Mouse (Mus musculus): ENCODE measurements around the gene Sppl2b. TPM values are rescaled to one million over a fixed set of nuclear protein-coding genes. Genes with fewer than 3 reads are reported as not detected.

The Sppl2b gene
- polyA plus RNA-seq, 1 experiment from 2014 or later: 61.0 TPM

GRCm38 (mm10) chr10:80841685-80842084 is 13.4 kb upstream of the Sppl2b start:
- ATAC-seq (replicated peaks): no peak
- WGBS: 63% methylated on average over 2 of the region's 2 CpGs

GRCm38 (mm10) chr10:80842334-80842733 is 12.7 kb upstream of the Sppl2b start:
- no peak for ATAC-seq (replicated peaks)
- 80% methylated on average over 15 of the region's 15 CpGs for WGBS
- Histone ChIP-seq H3K4me2 (replicated peaks) (no peak overlapping the region), H3K36me3 (no peaks in the 10 kb centered on the region), H3K4me1 (peaks cover 16% of the 10 kb centered on the region), H3K9ac (replicated peaks) (no peak overlapping the region), H3K4me3 (no peak overlapping the region), H3K27ac (replicated peaks) (no peak overlapping the region), H3K9me3 (no peaks in the 10 kb centered on the region), H3K27me3 (peaks cover 26% of the 10 kb centered on the region)

More at GRCm38 (mm10) chr10:80841685-80842084, 13.4 kb upstream of the Sppl2b start:
- no peaks in the 10 kb centered on the region for H3K9me3 ChIP-seq
- H3K27me3 ChIP-seq: peaks cover 26% of the 10 kb centered on the region
- no peak overlapping the region for H3K9ac ChIP-seq (replicated peaks)
- no peak overlapping the region for H3K4me3 ChIP-seq
- H3K4me1 ChIP-seq: peaks cover 16% of the 10 kb centered on the region
- no peak overlapping the region for H3K27ac ChIP-seq (replicated peaks)
- H3K4me2 ChIP-seq (replicated peaks): no peak overlapping the region
- H3K36me3 ChIP-seq: no peaks in the 10 kb centered on the region

GRCm38 (mm10) chr10:80843087-80843930 is 11.8 kb upstream of the Sppl2b start:
- Histone ChIP-seq H3K36me3 (no peaks in the 10 kb centered on the region), H3K4me3 (peak overlapping the region; percentile 54), H3K9ac (replicated peaks) (peak overlapping the region; percentile 55), H3K27ac (replicated peaks) (no peak overlapping the region), H3K4me2 (replicated peaks) (peak overlapping the region; percentile 82), H3K9me3 (no peaks in the 10 kb centered on the region), H3K27me3 (peaks cover 26% of the 10 kb centered on the region), H3K4me1 (peaks cover 16% of the 10 kb centered on the region)
- ATAC-seq (replicated peaks): peak; percentile 44
- WGBS: 7% methylated on average over 31 of the region's 32 CpGs

GRCm38 (mm10) chr10:80843931-80844547 is 11.0 kb upstream of the Sppl2b start, which contains the start of gene Lingo3:
Gene Lingo3, minus strand, starts transcription at chr10:80844039.
- peak within 1 kb of the TSS; percentile 55 for H3K9ac ChIP-seq (replicated peaks)
- H3K27ac ChIP-seq (replicated peaks): no peak within 1 kb of the TSS
- peak within 1 kb of the TSS; percentile 82 for H3K4me2 ChIP-seq (replicated peaks)
- 4% methylated on average over 51 of the region's 51 CpGs for WGBS
- H3K4me1 ChIP-seq: peaks cover 16% of the 10 kb centered on the region
- H3K9me3 ChIP-seq: no peaks in the 10 kb centered on the region
- peaks cover 26% of the 10 kb centered on the region for H3K27me3 ChIP-seq
- peak within 1 kb of the TSS; percentile 54 for H3K4me3 ChIP-seq
- no peaks in the 10 kb centered on the region for H3K36me3 ChIP-seq
- peak; percentile 49 for ATAC-seq (replicated peaks)

- H3K36me3 ChIP-seq: peaks cover 3% of the 10 kb centered on the region; the same call in 1 of the 2 replicates
Measured at GRCm38 (mm10) chr10:80845055-80845693, 9.9 kb upstream of the Sppl2b start.

GRCm38 (mm10) chr10:80845732-80846131 is 9.3 kb upstream of the Sppl2b start:
- 71% methylated on average over 12 of the region's 12 CpGs for WGBS
- Histone ChIP-seq H3K9ac (replicated peaks) (no peak overlapping the region), H3K27me3 (peaks cover 26% of the 10 kb centered on the region), H3K4me2 (replicated peaks) (no peak overlapping the region), H3K4me1 (peaks cover 16% of the 10 kb centered on the region), H3K4me3 (no peak overlapping the region), H3K27ac (replicated peaks) (no peak overlapping the region), H3K9me3 (no peaks in the 10 kb centered on the region), H3K36me3 (peaks cover 7% of the 10 kb centered on the region; the same call in 1 of the 2 replicates)
- ATAC-seq (replicated peaks): no peak

More at GRCm38 (mm10) chr10:80845055-80845693, 9.9 kb upstream of the Sppl2b start:
- H3K9me3 ChIP-seq: no peaks in the 10 kb centered on the region
- no peak for ATAC-seq (replicated peaks)
- no peak overlapping the region for H3K4me3 ChIP-seq
- H3K4me2 ChIP-seq (replicated peaks): no peak overlapping the region
- peaks cover 16% of the 10 kb centered on the region for H3K4me1 ChIP-seq
- H3K27ac ChIP-seq (replicated peaks): no peak overlapping the region
- WGBS: 65% methylated on average over 8 of the region's 8 CpGs
- H3K27me3 ChIP-seq: peaks cover 26% of the 10 kb centered on the region
- no peak overlapping the region for H3K9ac ChIP-seq (replicated peaks)

- no peak overlapping the region for H3K9ac ChIP-seq (replicated peaks)
- ATAC-seq (replicated peaks): no peak
- H3K27me3 ChIP-seq: peaks cover 13% of the 10 kb centered on the region; the same call in 1 of the 2 replicates
- peaks cover 33% of the 10 kb centered on the region for H3K36me3 ChIP-seq
- H3K4me3 ChIP-seq: no peak overlapping the region
- peaks cover 11% of the 10 kb centered on the region for H3K4me1 ChIP-seq
- H3K4me2 ChIP-seq (replicated peaks): no peak overlapping the region
- 10% methylated on average over 10 of the region's 10 CpGs for WGBS
- H3K9me3 ChIP-seq: no peaks in the 10 kb centered on the region
- no peak overlapping the region for H3K27ac ChIP-seq (replicated peaks)
Measured at GRCm38 (mm10) chr10:80848571-80848970, 6.5 kb upstream of the Sppl2b start.

- Histone ChIP-seq H3K4me1 (peaks cover 36% of the 10 kb centered on the region), H3K36me3 (peaks cover 26% of the 10 kb centered on the region), H3K4me3 (peak overlapping the region; percentile 72), H3K27ac (replicated peaks) (no peak overlapping the region), H3K27me3 (no peaks in the 10 kb centered on the region), H3K9ac (replicated peaks) (peak overlapping the region; percentile 73), H3K9me3 (no peaks in the 10 kb centered on the region), H3K4me2 (replicated peaks) (peak overlapping the region; percentile 96)
- WGBS: 19% methylated on average over 11 of the region's 11 CpGs
- ATAC-seq (replicated peaks): no peak
Measured at GRCm38 (mm10) chr10:80855749-80856073, 636 bp downstream of the Sppl2b start.

GRCm38 (mm10) chr10:80856267-80856666 is 1.2 kb downstream of the Sppl2b start:
- Histone ChIP-seq H3K9ac (replicated peaks) (no peak overlapping the region; the same call in 1 of the 2 replicates), H3K4me3 (peak overlapping the region; percentile 72), H3K27ac (replicated peaks) (no peak overlapping the region), H3K4me2 (replicated peaks) (peak overlapping the region; percentile 96), H3K27me3 (no peaks in the 10 kb centered on the region), H3K36me3 (peaks cover 20% of the 10 kb centered on the region), H3K9me3 (no peaks in the 10 kb centered on the region), H3K4me1 (peaks cover 36% of the 10 kb centered on the region)
- no peak for ATAC-seq (replicated peaks)
- 74% methylated on average over 3 of the region's 3 CpGs for WGBS

GRCm38 (mm10) chr10:80856908-80857307 is 1.8 kb downstream of the Sppl2b start:
- 84% methylated on average over 5 of the region's 5 CpGs for WGBS
- Histone ChIP-seq H3K36me3 (peaks cover 16% of the 10 kb centered on the region), H3K27ac (replicated peaks) (no peak overlapping the region), H3K4me1 (peaks cover 36% of the 10 kb centered on the region), H3K27me3 (no peaks in the 10 kb centered on the region), H3K9me3 (no peaks in the 10 kb centered on the region), H3K4me3 (0 out of 2 replicates have a peak overlapping the region, but pooled peaks have one; percentile 72), H3K9ac (replicated peaks) (no peak overlapping the region), H3K4me2 (replicated peaks) (no peak overlapping the region)
- no peak for ATAC-seq (replicated peaks)

GRCm38 (mm10) chr10:80857386-80857785 is 2.3 kb downstream of the Sppl2b start:
- Histone ChIP-seq H3K27me3 (no peaks in the 10 kb centered on the region), H3K9me3 (no peaks in the 10 kb centered on the region), H3K27ac (replicated peaks) (no peak overlapping the region), H3K4me1 (peaks cover 36% of the 10 kb centered on the region), H3K36me3 (peaks cover 12% of the 10 kb centered on the region; the same call in 1 of the 2 replicates), H3K9ac (replicated peaks) (0 out of 2 replicates have a peak overlapping the region, but pooled peaks have one; percentile 3), H3K4me2 (replicated peaks) (no peak overlapping the region), H3K4me3 (no peak overlapping the region)
- 34% methylated on average over 8 of the region's 8 CpGs for WGBS
- ATAC-seq (replicated peaks): no peak

- no peak overlapping the region for H3K4me2 ChIP-seq (replicated peaks)
- H3K9ac ChIP-seq (replicated peaks): 0 out of 2 replicates have a peak overlapping the region, but pooled peaks have one; percentile 3
- no peak overlapping the region for H3K4me3 ChIP-seq
- H3K36me3 ChIP-seq: peaks cover 10% of the 10 kb centered on the region
- peaks cover 36% of the 10 kb centered on the region for H3K4me1 ChIP-seq
- no peaks in the 10 kb centered on the region for H3K27me3 ChIP-seq
- no peaks in the 10 kb centered on the region for H3K9me3 ChIP-seq
- 70% methylated on average over 3 of the region's 3 CpGs for WGBS
- ATAC-seq (replicated peaks): no peak
- H3K27ac ChIP-seq (replicated peaks): no peak overlapping the region
Measured at GRCm38 (mm10) chr10:80857848-80858247, 2.8 kb downstream of the Sppl2b start.

Data from forebrain, embryonic 15.5 days (tissue).